Mouse (Mus musculus): ENCODE results near the gene Aftph.
"Not testable (repeated sequence)": the region's sequence is repeated elsewhere in the genome, so short reads cannot be mapped to it uniquely, and the experiment has no call there.

The Aftph gene

GRCm38 (mm10) chr11:20741201-20742100 is at the start of gene Aftph:
TSS of gene Aftph (minus strand) at chr11:20741589.
- peak; percentile 99 for DNase-seq (ENCODE audit: low spot score)

DNA sequence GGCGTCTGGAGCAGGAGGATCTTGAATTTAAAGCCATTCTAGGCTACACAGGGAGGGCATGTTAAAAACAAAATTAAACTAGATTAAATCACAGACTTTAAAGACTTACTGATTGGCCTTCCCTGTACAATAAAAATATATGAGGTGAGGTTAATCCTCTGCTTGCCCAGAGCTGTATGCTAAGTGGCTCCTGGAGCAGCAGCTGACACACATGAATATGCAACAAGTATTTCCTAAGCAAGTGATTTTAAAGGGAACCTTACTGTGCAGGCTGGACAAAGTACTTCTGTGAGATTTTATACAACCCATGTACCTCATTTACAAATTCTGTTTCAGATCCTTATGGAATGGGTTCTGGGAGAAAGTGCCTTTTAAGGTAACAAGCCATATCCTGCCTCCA is 47.6 kb upstream of the Aftph start:
- DNase-seq (ENCODE audit: low spot score) = no peak

DNA sequence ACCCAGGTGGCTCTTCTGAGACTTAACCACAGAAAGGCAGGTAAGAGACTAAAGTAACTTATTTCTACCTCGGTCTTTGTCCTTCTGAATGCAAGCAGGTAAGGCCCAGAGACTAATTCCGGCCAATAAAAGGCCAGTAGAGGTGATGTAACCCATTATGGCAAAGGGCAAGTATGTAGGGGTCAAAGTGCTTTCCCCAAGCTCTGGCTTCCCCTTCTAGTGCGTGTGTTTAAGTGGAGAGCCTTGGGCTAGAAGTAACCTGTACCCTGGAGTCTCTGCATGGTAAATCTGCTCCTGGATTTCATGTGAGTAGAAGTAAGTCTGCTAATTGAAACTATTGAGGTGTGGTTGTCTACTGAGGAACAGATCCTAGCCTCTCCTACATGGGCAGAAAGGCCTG is 46.7 kb upstream of the Aftph start:
- no peak for DNase-seq (ENCODE audit: low spot score)

DNA sequence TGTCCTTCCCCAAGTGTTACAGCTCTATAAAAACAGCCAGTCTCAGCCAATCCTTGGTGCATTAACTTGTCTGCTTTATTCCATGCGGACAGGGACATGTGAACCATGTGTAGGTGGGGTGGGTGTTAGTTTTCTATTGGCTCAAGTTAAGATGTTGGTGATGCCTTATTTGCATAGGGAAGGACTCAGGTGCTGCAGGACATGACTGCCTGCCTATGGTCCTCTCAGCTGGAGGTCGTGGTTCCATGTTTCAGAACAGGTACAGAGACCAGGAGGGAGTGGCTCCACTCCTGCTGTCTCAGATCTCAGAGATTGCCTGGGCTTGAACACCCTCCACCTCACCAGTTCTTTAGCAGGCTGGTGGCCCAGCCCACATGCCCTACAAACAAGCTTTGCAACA is 44.8 kb upstream of the Aftph start:
- no peak for DNase-seq (ENCODE audit: low spot score)

DNA sequence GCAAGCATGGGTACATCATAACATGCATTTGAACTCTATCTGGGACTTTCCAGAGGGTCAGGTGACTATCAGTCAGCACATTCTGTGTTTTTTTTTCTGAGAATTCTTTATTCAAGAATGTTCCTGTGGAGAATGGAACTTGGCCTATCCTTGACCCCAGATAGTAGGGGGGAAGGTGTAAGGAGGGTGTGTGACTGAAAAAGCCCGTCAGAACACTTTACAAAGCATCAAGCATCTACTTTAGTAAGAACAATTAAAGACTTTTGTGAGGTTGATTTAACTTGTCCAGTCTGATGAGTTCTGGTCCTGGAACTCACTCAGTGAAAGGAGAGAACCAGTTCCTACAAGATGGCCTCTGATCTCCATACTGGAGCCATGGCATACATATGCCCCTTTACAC is 43.8 kb upstream of the Aftph start:
- no peak for DNase-seq (ENCODE audit: low spot score)

DNA sequence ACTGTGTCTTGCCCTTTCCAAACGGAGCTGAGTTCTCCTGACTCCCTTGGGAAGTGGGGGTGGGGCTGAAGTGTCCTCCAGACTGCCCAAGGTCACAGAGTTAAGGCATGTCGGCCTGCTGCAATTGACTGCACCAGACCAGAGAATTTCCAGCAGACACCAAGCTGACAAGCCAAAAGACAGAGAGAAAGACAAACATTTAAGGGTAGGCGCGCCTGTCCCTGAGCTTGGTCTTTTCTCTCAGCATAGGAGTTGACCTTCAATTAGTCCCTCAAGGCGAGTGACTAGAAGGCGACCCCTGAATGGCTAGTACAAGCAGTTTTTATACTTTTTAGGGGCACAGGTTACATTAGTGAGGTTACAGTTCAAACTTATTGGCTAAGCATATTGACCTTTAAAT is 43.4 kb upstream of the Aftph start:
- no peak for DNase-seq (ENCODE audit: low spot score)

- DNase-seq (ENCODE audit: low spot score) = no peak
Measured at GRCm38 (mm10) chr11:20783467-20783866, 42.1 kb upstream of the Aftph start.

DNA sequence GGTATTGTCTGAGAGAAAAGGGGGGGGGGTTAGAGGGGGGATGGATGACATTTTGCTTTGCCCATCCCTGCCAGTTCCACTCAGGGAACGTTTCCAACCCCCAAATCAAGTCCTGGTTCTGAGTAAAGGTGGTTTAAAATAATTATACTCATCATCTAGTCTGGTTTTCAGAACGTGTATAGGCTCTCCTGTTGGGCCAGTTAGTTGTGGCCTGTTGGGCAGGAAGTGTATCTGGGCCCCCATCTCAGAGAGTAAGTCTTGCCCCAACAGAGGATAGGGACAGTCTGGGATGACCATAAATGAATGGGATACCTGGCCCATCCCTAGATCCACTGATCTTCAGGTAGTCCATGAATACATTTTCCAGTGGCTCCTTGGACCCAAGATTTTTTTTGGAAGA is 41.2 kb upstream of the Aftph start:
- no peak for DNase-seq (ENCODE audit: low spot score)

DNA sequence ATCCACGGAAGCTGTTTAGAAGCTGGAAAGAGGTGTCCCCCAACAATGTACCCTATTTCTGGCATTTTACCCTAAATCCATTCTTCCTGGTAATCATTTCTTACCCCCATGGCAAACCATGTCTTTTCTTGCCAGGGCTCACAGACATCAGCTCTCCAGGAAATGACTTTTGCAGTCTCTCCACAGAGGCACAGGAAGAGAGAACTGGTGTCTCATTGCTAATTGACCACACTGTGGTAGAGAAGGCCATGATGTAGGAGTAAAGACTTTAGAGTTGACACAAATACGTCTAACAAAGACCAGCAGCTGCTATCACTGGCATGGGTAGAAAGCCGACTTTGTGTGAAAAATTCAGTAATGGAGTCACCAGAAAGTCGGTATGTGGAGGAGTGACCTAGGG is 38.9 kb upstream of the Aftph start:
- DNase-seq (ENCODE audit: low spot score) = no peak

GRCm38 (mm10) chr11:20778861-20779563 is 37.6 kb upstream of the Aftph start:
- DNase-seq (ENCODE audit: low spot score) = no peak

- no peak for DNase-seq (ENCODE audit: low spot score)
Measured at GRCm38 (mm10) chr11:20778298-20778697, 36.9 kb upstream of the Aftph start.

DNA sequence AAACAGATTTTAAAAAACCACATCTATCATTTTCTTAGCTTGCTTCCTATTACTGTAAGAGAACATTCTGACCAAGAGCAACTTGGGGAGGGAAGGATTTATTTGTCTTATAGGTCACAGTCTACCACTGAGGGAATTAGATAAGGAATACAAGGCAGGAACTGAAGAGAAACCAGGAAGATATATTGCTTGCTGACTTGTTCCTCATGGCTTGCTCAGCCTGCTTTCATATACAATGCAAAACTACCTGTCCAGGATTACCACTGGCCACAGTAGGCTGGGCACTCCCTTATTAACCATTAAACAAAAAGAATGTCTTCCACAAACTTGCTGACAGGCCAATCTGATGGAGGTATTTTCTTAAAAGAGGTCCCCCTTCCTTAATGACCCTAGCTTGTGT is 35.3 kb upstream of the Aftph start:
- no peak for DNase-seq (ENCODE audit: low spot score)

DNA sequence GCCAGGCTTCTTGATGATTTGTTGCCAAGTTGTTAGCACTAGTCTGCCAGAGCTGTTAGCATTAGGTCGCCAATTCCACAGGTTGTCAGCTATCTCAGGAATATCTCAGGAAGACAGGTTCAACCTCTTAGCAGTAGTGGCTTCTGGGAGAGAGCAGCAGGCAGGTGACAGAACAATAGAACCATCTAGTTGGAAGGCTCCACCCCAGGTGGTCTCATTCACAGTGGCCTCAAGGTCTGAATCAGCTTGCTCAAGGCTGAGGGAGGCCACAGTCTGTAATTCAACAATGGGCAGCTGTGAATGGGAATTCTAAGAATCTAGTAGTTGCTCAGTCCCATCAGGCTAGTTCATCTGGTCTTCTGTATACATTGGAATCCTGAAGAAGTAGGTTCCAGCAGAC is 31.3 kb upstream of the Aftph start:
- DNase-seq (ENCODE audit: low spot score) = no peak

- DNase-seq (ENCODE audit: low spot score) = not testable (repeated sequence)
Measured at GRCm38 (mm10) chr11:20771827-20772226, 30.4 kb upstream of the Aftph start.

GRCm38 (mm10) chr11:20761984-20762383 is 20.6 kb upstream of the Aftph start:
- DNase-seq (ENCODE audit: low spot score) = not testable (repeated sequence)

- no peak for DNase-seq (ENCODE audit: low spot score)
Measured at GRCm38 (mm10) chr11:20750573-20750972, 9.2 kb upstream of the Aftph start.

DNA sequence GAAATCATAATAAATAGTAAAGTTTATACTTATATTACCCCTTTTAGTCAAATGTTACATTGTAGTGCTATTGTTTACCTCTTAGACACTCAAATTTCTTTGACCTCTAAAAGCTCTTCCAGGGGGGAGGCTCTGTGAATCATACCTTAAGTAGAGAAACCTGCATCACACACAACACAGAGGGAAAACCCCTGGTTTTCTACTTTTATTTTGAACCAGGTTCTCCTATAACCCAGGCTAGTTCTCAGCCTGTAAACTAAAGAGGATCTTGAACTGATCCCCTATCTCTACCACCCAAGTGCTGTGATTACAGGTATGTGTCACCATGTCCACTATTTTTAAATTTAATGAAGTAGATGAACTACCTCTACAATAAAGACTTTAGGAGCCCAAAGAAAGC is 2.0 kb upstream of the Aftph start:
- DNase-seq (ENCODE audit: low spot score) = no peak

DNA sequence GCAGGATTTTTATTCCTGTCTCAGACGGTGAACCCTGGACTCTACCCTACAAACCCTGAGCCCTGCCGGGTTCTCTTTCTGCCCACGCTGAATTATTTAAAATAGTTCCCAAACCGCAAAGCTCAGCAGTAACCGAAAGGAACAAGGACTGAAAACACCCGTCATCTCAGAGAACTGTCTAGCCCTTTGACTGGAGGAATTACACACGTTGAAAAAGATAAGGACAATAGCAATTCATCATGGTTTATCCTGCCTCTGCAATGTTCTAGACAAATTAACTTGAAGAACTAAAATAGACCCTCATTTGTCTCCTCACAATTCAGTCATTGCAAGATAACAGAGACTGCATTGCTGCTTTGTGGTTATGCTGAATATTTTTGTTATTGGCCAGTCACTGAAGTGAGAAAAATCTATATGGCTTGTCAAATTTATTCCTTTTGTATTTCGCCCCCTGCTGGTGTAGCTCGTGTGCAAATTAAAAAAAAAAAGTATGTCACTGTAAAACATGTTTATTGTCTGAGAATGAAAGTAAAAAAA is 1.0 kb upstream of the Aftph start:
- DNase-seq (ENCODE audit: low spot score) = peak; percentile 84

GRCm38 (mm10) chr11:20740481-20741200 is 748 bp downstream of the Aftph start:
- peak; percentile 47 for DNase-seq (ENCODE audit: low spot score)

- no peak for DNase-seq (ENCODE audit: low spot score)
Measured at GRCm38 (mm10) chr11:20734066-20734465, 7.3 kb downstream of the Aftph start.

DNA sequence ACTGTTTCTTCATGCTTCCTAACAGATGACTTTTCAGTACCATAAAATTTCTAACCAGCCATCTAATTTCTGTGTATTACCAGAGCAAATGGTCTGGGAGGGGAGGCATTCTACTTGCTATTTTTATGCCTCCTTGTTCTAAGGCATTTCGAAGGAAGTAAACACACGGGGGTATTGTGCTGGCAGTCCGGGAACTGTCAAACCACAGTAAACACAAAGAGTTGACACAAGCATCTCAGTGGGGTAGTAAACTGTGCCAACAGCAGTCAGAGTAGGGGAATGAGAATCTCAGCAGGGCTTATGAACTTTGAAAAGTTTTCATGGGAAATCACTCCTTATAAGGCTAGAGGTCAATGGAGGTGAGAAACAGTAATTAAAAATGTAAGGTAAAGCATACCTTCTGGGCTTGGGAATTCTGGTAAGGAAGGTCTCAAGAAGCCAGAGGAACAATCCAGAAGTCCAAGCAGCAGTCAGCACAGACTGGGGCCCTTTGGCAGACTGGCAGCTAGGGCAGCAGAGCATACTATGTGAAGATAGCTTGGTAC is 7.8 kb downstream of the Aftph start:
- no peak for DNase-seq (ENCODE audit: low spot score)

- DNase-seq (ENCODE audit: low spot score) = no peak
Measured at GRCm38 (mm10) chr11:20729403-20729802, 12.0 kb downstream of the Aftph start.

Data from retina, embryonic 14.5 days (tissue).